Mouse (Mus musculus) hindbrain, embryonic 10.5 days (tissue): ENCODE data around the gene Bpifa6. TPM values are rescaled to one million over a fixed set of nuclear protein-coding genes. Genes with fewer than 3 reads are reported as not detected.
"Not testable (repeated sequence)": the region's sequence is repeated elsewhere in the genome, so short reads cannot be mapped to it uniquely, and the experiment has no call there.

Experiments used
- DNase-seq: peaks from one replicate; pipeline ENCODE4 v3.0.0-alpha.2; 2017; ENCODE audit warnings: low spot score
- H3K27ac ChIP-seq: fragments of 300-500 bp; sonication (generic); 2 replicates; pipeline ENCODE4 v1.5.1; 2016; ENCODE audit warnings: mild to moderate bottlenecking, moderate library complexity
- H3K27me3 ChIP-seq: fragments of 300-500 bp; sonication (generic); 2 replicates; pipeline ENCODE4 v1.6.1; 2016; ENCODE audit warnings: mild to moderate bottlenecking; ENCODE audit not compliant: poor library complexity, insufficient read depth, severe bottlenecking
- H3K36me3 ChIP-seq: fragments of 300-500 bp; sonication (generic); 2 replicates; pipeline ENCODE4 v1.6.1; 2016; ENCODE audit warnings: mild to moderate bottlenecking, moderate library complexity
- H3K4me1 ChIP-seq: fragments of 300-500 bp; sonication (generic); replicated peaks from 2 replicates; pipeline ENCODE4 v1.6.1; 2016; ENCODE audit warnings: mild to moderate bottlenecking
- H3K4me3 ChIP-seq: fragments of 300-500 bp; sonication (generic); 2 replicates; pipeline ENCODE4 v1.5.1; 2016; ENCODE audit warnings: mild to moderate bottlenecking, moderate library complexity
- H3K9me3 ChIP-seq: fragments of 300-500 bp; sonication (generic); 2 replicates; pipeline ENCODE4 v1.6.1; 2016; ENCODE audit warnings: mild to moderate bottlenecking, moderate library complexity
- WGBS: fragments of 180-500 bp; shearing (Covaris S2); methylation state at CpG from one replicate; pipeline ENCODE4 v1.1.7; 2016; 5-methylcytosine and 5-hydroxymethylcytosine counted together
- polyA plus RNA-seq: library from polyadenylated mRNA; unstranded; fragments of >200 nt; fragmentation: Nextera tagmentation; extraction: Ambion mirVana; gene quantifications from 2 replicates; pipeline ENCODE4 v1.2.1, GENCODE M21; 2016

Gene Bpifa6
- polyA plus RNA-seq, 1 experiment from 2014 or later = not detected

DNA sequence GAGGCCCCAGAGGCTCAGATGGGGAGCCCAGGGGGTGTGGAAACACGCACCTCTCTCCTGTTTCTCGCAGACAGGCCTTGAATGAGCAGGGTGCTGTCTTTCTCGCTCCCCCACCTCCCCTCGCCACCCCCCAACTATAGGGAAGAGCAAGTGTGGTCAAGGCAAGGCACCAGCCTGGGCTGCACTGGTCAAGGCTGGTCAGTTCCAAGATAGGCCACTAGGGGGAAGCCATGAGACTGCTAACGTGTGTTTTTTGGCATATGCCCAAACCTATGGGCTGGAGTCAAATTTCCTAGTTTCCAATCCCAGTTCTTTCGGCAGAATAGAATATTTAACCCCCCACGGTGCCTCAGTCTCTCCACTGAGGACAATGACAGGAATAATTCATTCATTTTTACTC lies 21.0 kb downstream of the Bpifa6 start:
- Histone ChIP-seq H3K36me3 (no peaks in the 10 kb centered on the region), H3K4me1 (no peaks in the 10 kb centered on the region), H3K9me3 (no peaks in the 10 kb centered on the region), H3K27ac (no peak overlapping the region), H3K27me3 (no peaks in the 10 kb centered on the region), H3K4me3 (no peak overlapping the region)
- peak; percentile 79 for DNase-seq
- 6% methylated on average over 7 of the region's 7 CpGs for WGBS

- DNase-seq = no peak
- WGBS = 87% methylated on average over 3 of the region's 3 CpGs
- H3K9me3 ChIP-seq = no peaks in the 10 kb centered on the region
Measured at GRCm38 (mm10) chr2:154000501-154000900, 25.8 kb downstream of the Bpifa6 start.

GRCm38 (mm10) chr2:154001056-154001455 lies 26.3 kb downstream of the Bpifa6 start:
- Histone ChIP-seq H3K4me1 (peaks cover 7% of the 10 kb centered on the region), H3K9me3 (no peaks in the 10 kb centered on the region)

More at GRCm38 (mm10) chr2:154000501-154000900, 25.8 kb downstream of the Bpifa6 start:
- H3K4me1 ChIP-seq = peaks cover 7% of the 10 kb centered on the region
- no peak overlapping the region for H3K4me3 ChIP-seq
- H3K36me3 ChIP-seq = no peaks in the 10 kb centered on the region
- no peak overlapping the region for H3K27ac ChIP-seq
- no peaks in the 10 kb centered on the region for H3K27me3 ChIP-seq

GRCm38 (mm10) chr2:154004456-154004855 lies 29.7 kb downstream of the Bpifa6 start:
- Histone ChIP-seq H3K4me1 (peaks cover 7% of the 10 kb centered on the region), H3K27me3 (no peaks in the 10 kb centered on the region), H3K9me3 (no peaks in the 10 kb centered on the region), H3K4me3 (no peak overlapping the region), H3K36me3 (no peaks in the 10 kb centered on the region), H3K27ac (no peak overlapping the region)
- no peak for DNase-seq
- 53% methylated on average over 1 of the region's 1 CpGs for WGBS

More at GRCm38 (mm10) chr2:154001056-154001455, 26.3 kb downstream of the Bpifa6 start:
- no peaks in the 10 kb centered on the region for H3K36me3 ChIP-seq
- DNase-seq = no peak
- H3K4me3 ChIP-seq = no peak overlapping the region
- no peaks in the 10 kb centered on the region for H3K27me3 ChIP-seq
- no peak overlapping the region for H3K27ac ChIP-seq

DNA sequence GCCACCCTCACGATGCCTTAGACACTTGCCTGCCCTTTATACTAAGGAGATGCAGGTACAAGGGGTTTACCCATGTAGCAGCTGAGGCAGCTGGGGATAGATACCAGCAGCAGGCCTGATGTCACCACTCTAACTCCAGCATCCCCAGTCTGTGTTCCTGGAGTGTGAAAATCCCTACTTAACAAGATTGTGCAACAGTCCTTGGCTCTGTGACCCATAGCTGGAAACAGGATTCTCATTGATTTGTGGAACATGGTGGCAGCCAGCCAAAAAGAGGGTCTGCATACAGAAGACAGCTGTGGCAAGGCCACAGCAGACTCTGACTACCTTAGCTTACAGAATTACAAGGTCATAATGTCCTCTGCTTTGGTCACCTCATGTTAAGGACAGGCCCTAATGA lies 30.3 kb downstream of the Bpifa6 start:
- no peaks in the 10 kb centered on the region for H3K36me3 ChIP-seq
- no peaks in the 10 kb centered on the region for H3K9me3 ChIP-seq
- no peak overlapping the region for H3K27ac ChIP-seq
- no peaks in the 10 kb centered on the region for H3K27me3 ChIP-seq
- no peak overlapping the region for H3K4me3 ChIP-seq
- WGBS = 85% methylated on average over 1 of the region's 1 CpGs
- peaks cover 7% of the 10 kb centered on the region for H3K4me1 ChIP-seq
- no peak for DNase-seq

DNA sequence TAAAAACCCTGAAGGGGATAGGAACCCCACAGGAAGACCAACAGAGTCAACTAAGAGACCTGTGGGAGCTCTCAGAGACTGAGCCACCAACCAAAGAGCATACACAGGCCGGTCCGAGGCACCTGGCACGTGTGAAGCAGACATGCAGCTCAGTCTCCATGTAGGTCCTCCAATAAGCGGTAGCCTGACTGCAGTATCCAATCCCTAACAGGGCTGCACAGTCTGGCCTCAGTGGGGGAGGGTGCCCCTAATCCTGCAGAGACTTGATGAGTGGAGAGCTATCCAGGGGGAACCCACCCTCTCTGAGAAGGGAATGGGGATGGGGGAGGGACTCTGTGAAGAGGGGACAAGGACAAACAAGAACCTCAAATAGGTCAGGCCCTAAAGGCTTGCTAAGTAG lies 31.0 kb downstream of the Bpifa6 start:
- no peak overlapping the region for H3K4me3 ChIP-seq
- DNase-seq = no peak
- 85% methylated on average over 4 of the region's 4 CpGs for WGBS
- H3K4me1 ChIP-seq = peaks cover 7% of the 10 kb centered on the region
- no peaks in the 10 kb centered on the region for H3K9me3 ChIP-seq
- no peak overlapping the region for H3K27ac ChIP-seq
- H3K27me3 ChIP-seq = no peaks in the 10 kb centered on the region
- H3K36me3 ChIP-seq = no peaks in the 10 kb centered on the region

GRCm38 (mm10) chr2:154006331-154006730 lies 31.6 kb downstream of the Bpifa6 start:
- no peak overlapping the region for H3K27ac ChIP-seq
- no peak for DNase-seq
- H3K27me3 ChIP-seq = no peaks in the 10 kb centered on the region
- 80% methylated on average over 2 of the region's 2 CpGs for WGBS
- no peak overlapping the region for H3K4me3 ChIP-seq
- H3K4me1 ChIP-seq = peaks cover 7% of the 10 kb centered on the region
- H3K9me3 ChIP-seq = no peaks in the 10 kb centered on the region
- no peaks in the 10 kb centered on the region for H3K36me3 ChIP-seq

GRCm38 (mm10) chr2:154007381-154007780 lies 32.6 kb downstream of the Bpifa6 start:
- Histone ChIP-seq H3K4me3 (no peak overlapping the region), H3K36me3 (no peaks in the 10 kb centered on the region), H3K27me3 (no peaks in the 10 kb centered on the region), H3K9me3 (no peaks in the 10 kb centered on the region), H3K27ac (no peak overlapping the region), H3K4me1 (peaks cover 7% of the 10 kb centered on the region)
- no peak for DNase-seq
- WGBS = 86% methylated on average over 1 of the region's 1 CpGs

GRCm38 (mm10) chr2:154007965-154008364 lies 33.2 kb downstream of the Bpifa6 start, which contains the start of gene Bpifa2:
TSS of gene Bpifa2 (plus strand) at chr2:154008265.
- H3K4me3 ChIP-seq = no peak within 1 kb of the TSS
- H3K4me1 ChIP-seq = peaks cover 7% of the 10 kb centered on the region
- H3K27me3 ChIP-seq = no peaks in the 10 kb centered on the region
- DNase-seq = no peak
- no peaks in the 10 kb centered on the region for H3K9me3 ChIP-seq
- no peak within 1 kb of the TSS for H3K27ac ChIP-seq
- no peaks in the 10 kb centered on the region for H3K36me3 ChIP-seq
- 83% methylated on average over 3 of the region's 3 CpGs for WGBS

DNA sequence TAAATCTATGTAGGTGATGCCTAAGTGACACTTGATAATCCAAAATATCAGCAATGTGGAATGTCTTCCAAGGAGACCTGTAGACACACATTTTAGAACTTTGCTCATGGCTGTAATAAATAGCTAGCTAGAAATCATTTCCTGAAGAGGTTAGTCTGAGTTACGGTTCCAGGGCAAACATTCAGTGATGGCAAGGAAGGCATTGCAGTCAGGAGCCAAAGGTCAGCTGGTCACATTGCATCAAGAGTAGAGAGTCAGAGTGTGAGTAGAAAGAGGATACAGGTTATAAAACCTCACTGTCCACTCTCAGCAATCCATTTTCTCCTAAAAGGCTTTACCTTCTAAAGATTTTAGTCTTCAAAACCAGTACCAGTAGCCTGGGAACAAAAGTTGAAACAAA lies 43.2 kb downstream of the Bpifa6 start:
- no peaks in the 10 kb centered on the region for H3K9me3 ChIP-seq

DNA sequence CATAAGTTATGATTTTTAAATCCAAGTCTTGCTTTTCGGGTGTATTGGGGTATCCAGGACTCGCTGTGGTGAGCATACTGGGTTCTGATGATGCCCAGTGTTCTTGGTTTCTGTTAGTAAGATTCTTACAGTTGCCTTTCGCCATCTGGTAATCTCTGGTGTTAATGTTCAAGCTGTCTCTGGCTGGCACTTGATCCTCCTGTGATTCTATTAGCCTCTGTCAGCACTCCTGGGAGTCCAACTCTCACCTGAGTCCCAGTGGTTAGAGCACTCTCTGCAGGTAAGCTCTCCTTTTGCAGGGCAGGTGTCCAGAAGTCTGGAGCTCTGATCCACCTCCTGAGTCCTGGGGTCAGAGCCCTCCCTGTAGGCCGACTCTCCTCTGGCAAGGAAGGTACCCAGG lies 49.9 kb downstream of the Bpifa6 start:
- not testable (repeated sequence) for H3K36me3 ChIP-seq, DNase-seq, H3K4me3 ChIP-seq, H3K27me3 ChIP-seq, H3K9me3 ChIP-seq, H3K4me1 ChIP-seq, H3K27ac ChIP-seq
- 87% methylated on average over 4 of the region's 4 CpGs for WGBS

More for the DNA sequence above, 43.2 kb downstream of the Bpifa6 start:
- 84% methylated on average over 1 of the region's 1 CpGs for WGBS
- no peak overlapping the region for H3K4me3 ChIP-seq
- H3K4me1 ChIP-seq = no peaks in the 10 kb centered on the region
- no peak for DNase-seq
- H3K27ac ChIP-seq = no peak overlapping the region
- H3K36me3 ChIP-seq = no peaks in the 10 kb centered on the region
- no peaks in the 10 kb centered on the region for H3K27me3 ChIP-seq

GRCm38 (mm10) chr2:154038932-154039331 lies 64.2 kb downstream of the Bpifa6 start:
- H3K4me3 ChIP-seq = no peak overlapping the region
- no peaks in the 10 kb centered on the region for H3K27me3 ChIP-seq
- peak; percentile 28 for DNase-seq
- H3K4me1 ChIP-seq = no peaks in the 10 kb centered on the region
- H3K27ac ChIP-seq = no peak overlapping the region
- 60% methylated on average over 2 of the region's 2 CpGs for WGBS
- H3K9me3 ChIP-seq = no peaks in the 10 kb centered on the region
- no peaks in the 10 kb centered on the region for H3K36me3 ChIP-seq

GRCm38 (mm10) chr2:154044743-154045142 lies 70.0 kb downstream of the Bpifa6 start:
- no peak for DNase-seq
- Histone ChIP-seq H3K27me3 (no peaks in the 10 kb centered on the region), H3K4me3 (no peak overlapping the region), H3K36me3 (no peaks in the 10 kb centered on the region), H3K27ac (no peak overlapping the region), H3K4me1 (no peaks in the 10 kb centered on the region), H3K9me3 (no peaks in the 10 kb centered on the region)
- 85% methylated on average over 3 of the region's 3 CpGs for WGBS
